Mouse (Mus musculus) brown adipose tissue, adult 24 weeks (tissue): ENCODE results near the gene Otud7b. TPM values are rescaled to one million over a fixed set of nuclear protein-coding genes. Genes with fewer than 3 reads are reported as not detected.

Experiments
- H3K27ac ChIP-seq: fragments of 200-500 bp; replicated peaks from 2 replicates; pipeline ENCODE4 v1.5.1; 2012; ENCODE audit warnings: low read depth, mild to moderate bottlenecking, low read length
- H3K4me1 ChIP-seq: fragments of 200-500 bp; 2 replicates; pipeline ENCODE4 v1.6.1; 2012; ENCODE audit warnings: low read length, mixed read lengths; ENCODE audit not compliant: control insufficient read depth, insufficient read depth, insufficient read length
- H3K4me3 ChIP-seq: fragments of 200-500 bp; 2 replicates; pipeline ENCODE4 v1.5.1; 2012; ENCODE audit warnings: low read depth, mild to moderate bottlenecking, low read length, moderate library complexity; ENCODE audit not compliant: insufficient read depth
- polyA plus RNA-seq: library from polyadenylated mRNA; stranded (reverse); fragments of >200 nt; gene quantifications from 2 replicates; pipeline ENCODE4 v1.2.4, GENCODE M21; 2012; ENCODE audit not compliant: missing spikeins, insufficient read depth, insufficient read length

Gene Otud7b
- polyA plus RNA-seq: 6.9 and 8.3 TPM in 2 replicates

DNA sequence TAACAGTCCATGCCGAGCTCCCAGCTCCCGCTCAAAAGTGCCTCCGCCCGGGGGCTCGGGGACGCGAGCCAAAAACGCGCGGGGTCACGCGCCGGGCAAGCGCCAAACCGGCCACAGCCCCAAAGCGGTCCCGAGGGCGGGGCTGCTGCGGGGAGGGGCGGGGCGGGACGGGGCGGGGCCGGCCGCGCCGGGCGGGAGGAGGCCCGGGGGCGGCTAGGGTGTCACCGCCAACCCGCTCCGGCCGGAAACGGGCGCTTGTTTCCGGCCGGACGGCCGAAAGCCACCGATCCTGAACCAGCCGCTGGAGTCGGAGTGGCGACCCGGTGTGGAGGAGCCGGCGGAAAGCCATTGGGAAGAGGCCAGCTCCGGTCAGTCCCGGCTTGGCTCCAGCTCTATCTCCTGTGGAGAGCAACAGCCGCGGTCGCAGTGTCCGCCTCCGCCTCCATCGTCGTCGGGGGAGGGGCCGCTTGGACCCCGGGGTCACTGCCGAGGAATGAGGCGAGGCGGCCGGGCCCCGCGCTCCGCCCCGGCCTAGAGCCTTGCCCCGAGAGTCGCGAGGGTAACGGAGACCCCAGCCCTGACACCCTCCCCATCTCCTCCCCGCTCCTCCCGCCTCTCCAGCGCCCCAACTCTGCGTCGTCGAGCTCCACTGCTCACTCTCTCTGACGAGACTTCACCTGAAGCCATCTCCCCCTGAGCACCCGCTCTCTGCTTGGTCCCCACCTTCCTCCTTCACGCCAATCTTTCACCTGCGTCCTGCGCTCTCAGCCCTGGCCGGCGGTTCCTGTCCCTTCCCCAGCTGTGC is at the start of gene Otud7b:
TSS of gene Otud7b (plus strand) at position 267 of the 805 bp plus-strand sequence.
- peak within 1 kb of the TSS; percentile 88 for H3K4me3 ChIP-seq
- H3K27ac ChIP-seq: peak within 1 kb of the TSS; percentile 83
- H3K4me1 ChIP-seq: peaks cover 3% of the 10 kb centered on the region; the same call in 1 of the 2 replicates

DNA sequence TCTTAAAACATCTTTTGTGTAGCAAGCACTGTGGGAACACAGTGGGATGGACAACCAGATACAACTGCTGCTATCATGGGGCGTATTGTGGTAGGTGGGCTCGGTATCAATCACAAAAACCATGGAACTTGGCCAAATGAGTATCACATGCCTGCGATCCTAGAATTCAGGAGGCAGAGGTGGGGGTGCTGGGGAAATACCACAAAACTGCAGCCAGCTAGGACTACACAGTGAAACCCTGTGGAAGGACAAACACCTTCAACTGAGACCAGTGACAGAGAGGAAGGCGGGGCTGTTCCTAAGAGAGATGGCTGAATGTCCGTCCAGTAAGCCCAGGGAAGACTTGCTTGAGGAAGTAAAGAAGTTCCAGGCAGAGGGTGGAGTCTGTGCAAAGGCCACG is 49.0 kb upstream of the Otud7b start:
- H3K4me1 ChIP-seq: no peaks in the 10 kb centered on the region
- H3K4me3 ChIP-seq: no peak overlapping the region
- H3K27ac ChIP-seq: no peak overlapping the region

DNA sequence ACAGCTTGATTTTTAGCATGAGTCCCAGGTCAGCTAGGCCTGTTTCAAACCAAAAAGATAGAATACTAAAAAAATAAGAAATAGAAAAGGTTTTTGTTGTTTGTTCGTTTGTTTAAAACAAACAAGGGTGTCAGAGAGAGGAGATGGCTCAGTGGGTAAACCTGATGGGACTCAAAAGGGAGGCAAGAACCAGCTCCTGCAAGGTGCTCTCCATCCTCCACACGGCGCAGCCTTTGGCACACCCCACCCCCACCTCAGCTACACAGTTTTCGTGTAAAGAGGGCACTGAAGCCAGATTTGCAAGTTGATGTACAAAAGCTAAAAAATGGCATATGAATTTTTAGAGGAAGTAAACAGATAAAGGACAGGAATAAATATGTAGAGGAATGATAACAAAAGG is 48.3 kb upstream of the Otud7b start:
- no peak overlapping the region for H3K27ac ChIP-seq
- H3K4me3 ChIP-seq: no peak overlapping the region
- no peaks in the 10 kb centered on the region for H3K4me1 ChIP-seq

DNA sequence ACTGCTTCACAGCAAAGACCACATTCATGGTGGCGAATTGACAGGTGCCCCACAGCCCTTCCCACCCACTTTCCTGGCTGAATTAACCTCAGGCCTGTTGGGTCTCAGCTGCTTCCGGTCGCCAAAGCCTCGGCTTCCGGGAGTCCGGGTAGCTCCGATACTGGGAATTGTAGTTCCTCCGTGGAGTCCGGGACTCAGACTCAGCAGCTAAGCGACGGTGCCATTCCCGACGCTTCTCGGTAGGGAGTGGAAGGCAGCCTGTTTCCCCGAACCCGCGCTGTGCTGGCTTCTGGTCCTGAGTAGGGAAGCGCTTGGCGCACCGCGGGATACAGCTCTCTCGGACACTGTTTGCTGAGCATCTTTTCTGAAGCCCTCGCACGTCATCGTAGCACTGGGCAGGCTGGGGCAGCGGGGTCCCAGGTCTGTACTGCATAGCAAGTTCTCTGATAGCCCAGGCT is 46.6 kb upstream of the Otud7b start:
- H3K4me1 ChIP-seq: no peaks in the 10 kb centered on the region
- H3K27ac ChIP-seq: peak overlapping the region; percentile 53
- peak overlapping the region; percentile 80 for H3K4me3 ChIP-seq

DNA sequence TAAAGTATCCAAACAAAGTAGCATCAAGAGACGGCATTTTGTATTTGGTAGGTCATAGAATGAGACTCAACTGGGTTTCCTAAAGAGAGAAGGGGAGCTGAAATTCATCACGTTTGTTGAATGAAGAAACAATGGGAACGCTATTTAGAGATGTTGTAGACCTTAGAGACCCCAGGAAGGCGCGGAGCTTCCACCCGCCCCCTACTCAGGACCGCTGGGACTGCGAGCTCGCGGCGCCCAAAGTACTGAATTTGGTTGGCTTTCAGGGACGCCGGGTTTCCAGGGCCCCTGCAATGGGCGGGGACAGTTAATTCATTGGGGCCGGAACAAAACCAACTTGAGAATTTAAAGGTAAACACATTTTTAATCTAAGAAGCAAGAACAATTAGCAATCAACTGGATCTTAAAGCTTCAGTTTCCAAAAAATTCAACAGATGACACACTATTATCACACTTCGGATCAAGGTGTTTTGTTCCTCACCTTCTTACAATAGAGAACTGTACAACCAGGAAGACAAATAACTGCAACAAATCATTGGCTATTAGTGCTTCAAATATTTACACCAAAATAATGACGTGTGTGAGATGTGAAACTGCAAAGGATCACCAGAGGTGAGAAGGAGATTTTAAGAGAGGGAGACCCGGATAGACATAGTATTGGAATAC is 46.0 kb upstream of the Otud7b start, which contains the start of gene Vps45:
TSS of gene Vps45 (minus strand) at position 236 of the 666 bp plus-strand sequence.
- no peaks in the 10 kb centered on the region for H3K4me1 ChIP-seq
- peak within 1 kb of the TSS; percentile 53 for H3K27ac ChIP-seq
- H3K4me3 ChIP-seq: peak within 1 kb of the TSS; percentile 80

DNA sequence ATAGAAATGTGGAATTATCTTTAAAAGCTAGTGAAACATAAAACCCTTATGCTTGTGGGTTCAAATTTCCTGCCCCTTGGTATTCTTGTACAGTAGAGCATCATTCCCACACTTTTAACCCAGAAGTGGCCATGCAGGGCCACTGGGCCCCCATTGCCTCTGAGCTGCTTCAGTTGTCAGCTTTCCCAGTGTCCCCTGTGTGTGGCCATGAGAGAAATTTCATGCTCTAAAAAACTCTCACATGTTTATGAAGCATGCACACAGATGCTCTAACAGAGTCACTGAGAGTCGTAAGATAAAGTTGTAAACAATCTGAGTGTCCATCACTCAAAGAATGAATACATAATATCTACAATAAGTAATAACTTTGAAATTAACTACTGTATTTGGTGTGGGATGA is 44.2 kb upstream of the Otud7b start:
- H3K4me1 ChIP-seq: no peaks in the 10 kb centered on the region
- H3K27ac ChIP-seq: no peak overlapping the region
- no peak overlapping the region for H3K4me3 ChIP-seq

DNA sequence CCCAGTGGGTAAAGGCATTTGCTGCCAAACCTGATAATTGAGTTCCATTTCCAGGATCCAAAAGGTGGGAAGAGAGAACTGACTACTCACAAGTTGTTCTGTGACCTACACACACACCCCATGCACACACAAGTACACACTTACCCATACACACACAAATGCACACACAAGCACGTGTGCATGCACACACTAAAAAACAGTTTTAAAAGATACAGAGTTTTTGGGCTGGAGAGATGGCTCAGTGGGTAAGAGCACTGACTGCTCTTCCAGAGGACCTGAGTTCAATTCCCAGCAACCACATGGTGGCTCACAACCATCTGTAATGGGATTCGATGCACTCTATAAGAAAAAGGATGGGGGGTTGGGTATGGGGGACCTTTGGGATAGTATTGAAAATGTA is 41.0 kb upstream of the Otud7b start:
- H3K4me1 ChIP-seq: no peaks in the 10 kb centered on the region
- H3K27ac ChIP-seq: no peak overlapping the region
- no peak overlapping the region for H3K4me3 ChIP-seq

DNA sequence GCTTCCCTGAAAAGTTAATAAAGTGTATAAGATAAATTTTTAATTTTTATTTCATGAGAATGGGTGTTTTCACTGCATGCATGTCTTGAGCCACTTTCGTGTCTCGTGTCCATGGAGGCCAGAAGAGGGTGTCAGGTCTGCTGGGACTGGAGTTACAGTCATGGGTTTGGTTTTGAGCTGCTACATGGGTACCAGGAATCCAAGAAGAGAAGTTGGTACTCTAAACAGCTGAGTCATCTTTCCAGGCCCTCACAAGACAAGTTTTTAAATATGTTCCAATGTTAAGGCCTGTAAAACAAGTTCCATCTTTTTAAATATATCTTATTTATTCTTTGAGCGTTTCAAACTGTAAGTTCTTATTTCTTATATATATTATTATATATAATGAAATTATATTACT is 40.1 kb upstream of the Otud7b start:
- Histone ChIP-seq H3K4me3 (no peak overlapping the region), H3K27ac (no peak overlapping the region), H3K4me1 (no peaks in the 10 kb centered on the region)

DNA sequence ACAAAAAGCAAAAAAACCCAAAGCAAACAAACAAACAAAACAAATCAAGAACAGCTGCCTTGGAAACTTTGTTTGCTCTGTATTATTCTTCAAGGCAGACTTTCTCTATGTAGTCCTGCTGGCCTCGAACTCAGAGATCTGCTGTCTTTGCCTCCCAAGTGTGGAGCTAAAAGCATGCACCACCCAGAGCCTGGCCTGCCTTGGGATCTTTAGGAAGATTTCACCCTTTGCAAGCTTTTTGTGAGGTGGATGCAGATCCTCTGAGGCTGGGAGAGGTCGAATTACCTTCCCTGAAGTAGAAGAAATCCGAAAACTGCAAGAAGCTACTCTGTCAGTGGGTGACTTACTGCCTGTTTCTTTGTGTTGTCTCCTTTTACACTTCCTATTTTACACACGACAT is 39.2 kb upstream of the Otud7b start:
- Histone ChIP-seq H3K4me3 (no peak overlapping the region), H3K4me1 (no peaks in the 10 kb centered on the region), H3K27ac (no peak overlapping the region; the same call in 1 of the 2 replicates)

DNA sequence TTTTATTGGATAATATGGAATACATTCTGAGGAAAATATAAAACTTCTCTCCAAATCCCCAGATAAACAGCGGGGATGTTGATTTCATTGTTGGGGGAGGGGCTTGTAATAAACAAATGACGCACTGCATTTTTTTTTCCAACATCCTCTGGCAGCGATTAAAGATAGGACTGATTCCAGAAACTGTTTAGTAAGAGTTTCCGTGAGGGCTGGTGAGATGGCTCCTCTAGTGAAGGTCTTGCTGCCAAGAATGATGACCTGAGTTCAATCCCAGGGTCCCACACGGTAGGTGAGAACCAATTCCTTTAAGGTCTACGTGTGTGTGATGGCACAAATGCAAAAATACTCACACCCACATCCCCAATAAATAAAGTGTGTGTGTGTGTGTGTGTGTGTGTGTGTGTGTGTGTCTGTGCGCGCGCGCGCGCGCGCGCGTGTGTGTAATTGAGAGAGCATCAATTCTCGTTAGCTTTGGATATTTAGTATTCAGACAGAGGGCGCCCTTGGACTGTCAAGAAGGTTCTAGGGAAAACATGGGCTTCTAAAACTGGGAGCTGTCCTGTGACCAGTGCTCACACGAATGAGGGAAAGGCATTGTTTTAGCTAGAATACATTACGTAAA is 38.5 kb upstream of the Otud7b start:
- no peak overlapping the region for H3K27ac ChIP-seq
- H3K4me3 ChIP-seq: peak overlapping the region; percentile 42
- H3K4me1 ChIP-seq: no peaks in the 10 kb centered on the region

DNA sequence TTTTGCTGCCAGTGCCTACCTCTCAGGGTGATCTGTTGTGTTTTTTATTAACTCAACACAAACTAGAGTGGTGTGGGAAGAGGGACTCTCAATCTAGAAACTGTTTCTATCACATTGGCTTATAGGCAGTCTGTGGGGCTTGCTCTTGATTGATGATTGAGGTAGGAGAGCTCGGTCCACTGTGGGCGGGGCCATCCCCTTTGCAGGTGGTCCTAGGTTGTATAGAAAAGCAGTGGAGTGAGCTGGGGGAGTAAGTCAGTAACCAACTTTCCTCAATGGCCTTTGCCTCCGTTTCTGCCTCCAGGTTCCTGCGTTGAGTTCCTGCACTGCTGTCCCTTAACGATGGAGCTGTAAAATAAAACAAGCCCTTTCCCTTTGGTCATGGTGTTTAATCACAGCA is 37.6 kb upstream of the Otud7b start:
- H3K4me1 ChIP-seq: no peaks in the 10 kb centered on the region
- H3K27ac ChIP-seq: no peak overlapping the region

DNA sequence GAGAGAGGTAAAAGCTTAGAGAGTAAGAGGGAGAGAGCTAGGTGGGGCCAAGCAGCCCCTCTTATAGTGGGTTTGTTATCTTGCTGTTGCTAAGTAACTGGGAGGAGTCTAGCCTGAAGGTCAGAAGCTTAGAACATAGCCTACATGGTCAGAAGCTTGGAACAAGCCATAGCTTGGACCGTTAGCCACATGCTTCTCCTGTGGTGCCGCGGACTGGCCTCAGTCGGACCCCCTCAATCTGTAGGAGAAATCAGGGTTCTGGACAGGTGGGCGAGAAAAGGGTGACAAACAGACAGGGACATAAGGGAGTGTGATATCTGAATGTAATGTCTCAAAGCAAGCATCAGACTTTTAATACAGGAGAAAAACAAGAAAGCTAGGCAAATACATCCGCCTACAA is 35.3 kb upstream of the Otud7b start:
- no peak overlapping the region for H3K4me3 ChIP-seq
- no peak overlapping the region for H3K27ac ChIP-seq
- H3K4me1 ChIP-seq: no peaks in the 10 kb centered on the region

More for the DNA sequence above, 37.6 kb upstream of the Otud7b start:
- H3K4me3 ChIP-seq: no peak overlapping the region

DNA sequence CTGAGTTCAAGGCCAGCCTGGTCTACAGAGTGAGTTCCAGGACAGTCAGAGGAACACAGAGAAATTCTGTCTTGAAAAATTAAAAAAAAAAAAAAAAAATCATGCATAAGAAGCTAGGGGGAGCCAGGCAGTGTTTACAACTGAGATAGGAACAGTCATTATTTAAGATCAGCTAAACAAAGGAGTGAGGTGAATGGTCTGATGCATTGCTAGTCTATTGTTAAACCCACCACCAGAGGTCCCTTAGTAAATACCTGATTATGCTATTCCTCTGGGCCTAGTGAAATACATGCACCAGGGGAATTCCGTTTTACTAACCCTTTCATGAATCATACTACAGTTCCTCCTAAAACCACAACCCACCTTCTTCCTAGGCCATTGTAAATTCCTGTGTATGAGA is 34.8 kb upstream of the Otud7b start:
- no peak overlapping the region for H3K27ac ChIP-seq
- H3K4me1 ChIP-seq: no peaks in the 10 kb centered on the region
- no peak overlapping the region for H3K4me3 ChIP-seq

DNA sequence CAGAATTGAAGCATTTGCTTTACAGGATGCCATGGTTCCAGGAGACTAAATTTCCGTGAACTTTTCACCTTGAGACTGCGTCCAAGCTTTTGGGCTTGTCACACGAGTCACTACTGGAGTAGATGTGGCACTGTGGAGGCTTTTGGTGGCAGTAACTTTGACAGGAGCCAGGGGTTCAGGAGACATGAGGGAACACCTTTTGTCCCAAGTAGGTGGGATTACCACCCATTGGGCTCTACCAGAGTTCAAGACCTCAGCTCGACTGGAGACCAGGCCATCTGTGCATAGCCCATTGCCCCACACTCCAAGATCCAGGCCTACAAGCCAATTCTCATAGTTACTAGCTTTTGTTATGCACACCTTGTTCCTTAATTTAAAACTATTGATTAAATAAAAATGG is 34.1 kb upstream of the Otud7b start:
- Histone ChIP-seq H3K4me1 (no peaks in the 10 kb centered on the region), H3K4me3 (no peak overlapping the region), H3K27ac (no peak overlapping the region)

DNA sequence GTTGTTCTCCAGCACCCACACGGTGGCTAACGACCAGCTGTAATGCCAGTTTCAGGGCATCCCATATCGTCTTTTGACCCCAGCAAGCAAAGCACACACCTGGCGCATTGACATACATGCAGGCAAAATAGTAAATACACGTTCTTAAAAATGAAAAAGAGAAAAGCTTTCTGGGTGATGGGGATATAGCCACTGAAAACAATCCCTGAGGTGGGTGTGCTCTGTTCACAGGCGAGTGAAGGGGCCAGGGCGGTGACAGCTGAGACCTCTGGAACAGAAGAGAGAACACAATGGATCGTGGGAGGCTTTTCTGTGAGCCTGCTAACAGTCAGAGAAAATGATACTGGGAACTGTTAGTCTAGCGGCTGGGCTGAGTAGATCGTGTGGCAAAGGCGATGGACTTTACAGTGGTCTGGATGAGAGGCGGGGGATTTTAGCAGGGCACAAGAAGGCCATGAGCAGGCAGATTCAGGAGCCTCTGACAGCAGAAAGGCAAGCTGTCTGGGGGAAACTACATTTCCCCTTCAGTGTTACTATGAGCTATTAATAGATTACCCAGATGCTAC is 31.3 kb upstream of the Otud7b start:
- Histone ChIP-seq H3K27ac (no peak overlapping the region), H3K4me3 (no peak overlapping the region), H3K4me1 (no peaks in the 10 kb centered on the region)
